Mouse (Mus musculus) neural tube, embryonic 11.5 days (tissue): ENCODE results near the gene Pou5f1. TPM values are rescaled to one million over a fixed set of nuclear protein-coding genes. Genes with fewer than 3 reads are reported as not detected.

ENCODE experiments used
- ATAC-seq: fragments of 200-750 bp; cut with Nextera tagmentation; 2 replicates; pipeline ENCODE4 v1.8.0; 2017; ENCODE audit warnings: moderate number of reproducible peaks, mild to moderate bottlenecking, moderate TSS enrichment, moderate library complexity; ENCODE audit not compliant: insufficient read depth, low FRiP score, low TSS enrichment
- DNase-seq: peaks from one replicate; pipeline ENCODE4 v3.0.0-alpha.2; 2015; ENCODE audit warnings: low spot score
- H3K27ac ChIP-seq: fragments of 300-500 bp; sonication (generic); 2 replicates; pipeline ENCODE4 v1.5.1; 2014; ENCODE audit warnings: low read depth, mild to moderate bottlenecking, low read length
- H3K27me3 ChIP-seq: fragments of 300-500 bp; sonication (generic); 2 replicates; pipeline ENCODE4 v1.6.1; 2014; ENCODE audit warnings: mild to moderate bottlenecking, low read length, mixed read lengths; ENCODE audit not compliant: control insufficient read depth, insufficient read depth
- H3K36me3 ChIP-seq: fragments of 300-500 bp; sonication (generic); 2 replicates; pipeline ENCODE4 v1.6.1; 2014; ENCODE audit warnings: mild to moderate bottlenecking, low read length, moderate library complexity, mixed read lengths; ENCODE audit not compliant: control insufficient read depth, insufficient read depth
- H3K4me1 ChIP-seq: fragments of 300-500 bp; sonication (generic); 2 replicates; pipeline ENCODE4 v1.6.1; 2014; ENCODE audit warnings: low read length, mixed read lengths; ENCODE audit not compliant: control insufficient read depth, insufficient read depth
- H3K4me2 ChIP-seq: fragments of 300-500 bp; sonication (generic); 2 replicates; pipeline ENCODE4 v1.6.1; 2014; ENCODE audit warnings: low read depth, mild to moderate bottlenecking, moderate library complexity
- H3K4me3 ChIP-seq: fragments of 300-500 bp; sonication (generic); 2 replicates; pipeline ENCODE4 v1.5.1; 2014; ENCODE audit warnings: low read depth, low read length
- H3K9ac ChIP-seq: fragments of 300-500 bp; sonication (generic); 2 replicates; pipeline ENCODE4 v1.6.1; 2014; ENCODE audit warnings: mild to moderate bottlenecking, low read length
- H3K9me3 ChIP-seq: fragments of 300-500 bp; sonication (generic); 2 replicates; pipeline ENCODE4 v1.6.1; 2016; ENCODE audit warnings: low read length; ENCODE audit not compliant: control insufficient read depth
- WGBS: fragments of 180-500 bp; shearing (Covaris S2); extraction: QIAGEN DNeasy Blood & Tissue Kit; methylation state at CpG from one replicate; pipeline ENCODE4 v1.1.7; 2014; 5-methylcytosine and 5-hydroxymethylcytosine counted together
- polyA plus RNA-seq: library from polyadenylated mRNA; unstranded; fragments of >200 nt; fragmentation: Nextera tagmentation; extraction: Ambion mirVana; gene quantifications from 2 replicates; pipeline ENCODE4 v1.2.1, GENCODE M21; 2014

The Pou5f1 gene
- polyA plus RNA-seq, 1 experiment from 2014 or later = not detected

GRCm38 (mm10) chr17:35486726-35487125 lies 19.1 kb upstream of the Pou5f1 start:
- no peak overlapping the region for H3K27ac ChIP-seq
- DNase-seq (no peak), ATAC-seq (no peak)
- H3K9ac ChIP-seq = no peak overlapping the region
- no peak overlapping the region for H3K4me2 ChIP-seq
- no peaks in the 10 kb centered on the region for H3K27me3 ChIP-seq
- H3K4me1 ChIP-seq = no peaks in the 10 kb centered on the region
- no peaks in the 10 kb centered on the region for H3K36me3 ChIP-seq
- WGBS = 59% methylated on average over 10 of the region's 10 CpGs
- no peaks in the 10 kb centered on the region for H3K9me3 ChIP-seq
- H3K4me3 ChIP-seq = no peak overlapping the region

- no peak for DNase-seq
- no peaks in the 10 kb centered on the region for H3K27me3 ChIP-seq
- no peaks in the 10 kb centered on the region for H3K4me1 ChIP-seq
- H3K4me2 ChIP-seq = no peak overlapping the region
- no peaks in the 10 kb centered on the region for H3K36me3 ChIP-seq
- 96% methylated on average over 2 of the region's 2 CpGs for WGBS
- H3K27ac ChIP-seq = no peak overlapping the region
- H3K9ac ChIP-seq = no peak overlapping the region
- H3K4me3 ChIP-seq = no peak overlapping the region
- no peaks in the 10 kb centered on the region for H3K9me3 ChIP-seq
- ATAC-seq = no peak
Measured at GRCm38 (mm10) chr17:35488041-35488440, 17.8 kb upstream of the Pou5f1 start.

GRCm38 (mm10) chr17:35490320-35490719 lies 15.5 kb upstream of the Pou5f1 start:
- Histone ChIP-seq H3K4me2 (no peak overlapping the region), H3K9ac (no peak overlapping the region), H3K27me3 (no peaks in the 10 kb centered on the region), H3K36me3 (no peaks in the 10 kb centered on the region), H3K4me3 (no peak overlapping the region), H3K9me3 (no peaks in the 10 kb centered on the region), H3K4me1 (no peaks in the 10 kb centered on the region), H3K27ac (no peak overlapping the region)
- DNase-seq (no peak), ATAC-seq (no peak)
- 44% methylated on average over 5 of the region's 5 CpGs for WGBS

GRCm38 (mm10) chr17:35497124-35497523 lies 8.7 kb upstream of the Pou5f1 start:
- ATAC-seq (no peak), DNase-seq (no peak)
- no peak overlapping the region for H3K4me3 ChIP-seq
- H3K27ac ChIP-seq = no peak overlapping the region
- WGBS = 98% methylated on average over 7 of the region's 7 CpGs
- no peaks in the 10 kb centered on the region for H3K4me1 ChIP-seq
- no peak overlapping the region for H3K4me2 ChIP-seq
- H3K9me3 ChIP-seq = no peaks in the 10 kb centered on the region
- H3K27me3 ChIP-seq = no peaks in the 10 kb centered on the region
- H3K36me3 ChIP-seq = no peaks in the 10 kb centered on the region
- no peak overlapping the region for H3K9ac ChIP-seq

GRCm38 (mm10) chr17:35502226-35502625 lies 3.6 kb upstream of the Pou5f1 start:
- Histone ChIP-seq H3K9ac (no peak overlapping the region), H3K4me2 (no peak overlapping the region), H3K36me3 (no peaks in the 10 kb centered on the region), H3K27ac (no peak overlapping the region), H3K4me1 (0 out of 2 replicates have a peak, but pooled peaks cover 3% of the 10 kb centered on the region), H3K4me3 (no peak overlapping the region), H3K9me3 (no peaks in the 10 kb centered on the region), H3K27me3 (peaks cover 19% of the 10 kb centered on the region)
- ATAC-seq (no peak), DNase-seq (no peak)
- WGBS = 5% methylated on average over 6 of the region's 6 CpGs

GRCm38 (mm10) chr17:35502762-35503161 lies 3.1 kb upstream of the Pou5f1 start:
- no peak for DNase-seq
- Histone ChIP-seq H3K27me3 (peaks cover 19% of the 10 kb centered on the region), H3K4me3 (no peak overlapping the region), H3K9ac (no peak overlapping the region), H3K4me2 (no peak overlapping the region), H3K36me3 (no peaks in the 10 kb centered on the region), H3K9me3 (no peaks in the 10 kb centered on the region), H3K4me1 (0 out of 2 replicates have a peak, but pooled peaks cover 3% of the 10 kb centered on the region), H3K27ac (no peak overlapping the region)
- no peak for ATAC-seq
- WGBS = 47% methylated on average over 5 of the region's 5 CpGs

GRCm38 (mm10) chr17:35503849-35504248 lies 2.0 kb upstream of the Pou5f1 start:
- peaks cover 19% of the 10 kb centered on the region for H3K27me3 ChIP-seq
- DNase-seq (no peak), ATAC-seq (no peak)
- WGBS = 11% methylated on average over 5 of the region's 5 CpGs
- H3K9me3 ChIP-seq = no peaks in the 10 kb centered on the region
- no peak overlapping the region for H3K27ac ChIP-seq
- H3K9ac ChIP-seq = no peak overlapping the region
- no peak overlapping the region for H3K4me2 ChIP-seq
- 0 out of 2 replicates have a peak, but pooled peaks cover 3% of the 10 kb centered on the region for H3K4me1 ChIP-seq
- no peak overlapping the region for H3K4me3 ChIP-seq
- no peaks in the 10 kb centered on the region for H3K36me3 ChIP-seq

- Histone ChIP-seq H3K9me3 (no peaks in the 10 kb centered on the region), H3K4me2 (no peak overlapping the region), H3K4me1 (0 out of 2 replicates have a peak, but pooled peaks cover 3% of the 10 kb centered on the region), H3K4me3 (no peak overlapping the region), H3K27ac (no peak overlapping the region), H3K9ac (no peak overlapping the region), H3K27me3 (peaks cover 19% of the 10 kb centered on the region), H3K36me3 (no peaks in the 10 kb centered on the region)
- 19% methylated on average over 8 of the region's 8 CpGs for WGBS
- DNase-seq = no peak
- ATAC-seq = no peak
Measured at GRCm38 (mm10) chr17:35504628-35505481, 963 bp upstream of the Pou5f1 start.

GRCm38 (mm10) chr17:35506881-35507280 lies 1.1 kb downstream of the Pou5f1 start:
- no peak for DNase-seq
- Histone ChIP-seq H3K9me3 (no peaks in the 10 kb centered on the region), H3K27ac (no peak overlapping the region), H3K4me1 (0 out of 2 replicates have a peak, but pooled peaks cover 3% of the 10 kb centered on the region), H3K4me2 (no peak overlapping the region), H3K4me3 (no peak overlapping the region), H3K36me3 (no peaks in the 10 kb centered on the region), H3K27me3 (peaks cover 19% of the 10 kb centered on the region), H3K9ac (no peak overlapping the region)
- WGBS = 13% methylated on average over 10 of the region's 10 CpGs
- ATAC-seq = no peak
